Mouse (Mus musculus) erythroblast, embryonic 14.5 days (primary cell): Measurements from ENCODE around the gene Gm45713.

ENCODE experiments used
- GATA1 ChIP-seq: IDR thresholded peaks from 2 replicates; pipeline ENCODE4 v1.6.1; 2012; ENCODE audit warnings: low read length, inconsistent platforms, mixed read lengths
- TAL1 ChIP-seq: IDR thresholded peaks from 3 replicates; pipeline ENCODE4 v1.6.1; 2012; ENCODE audit warnings: low read length, inconsistent platforms, mixed read lengths

GRCm38 (mm10) chr7:45091001-45091990 is 44.7 kb downstream of the Gm45713 start:
- TF ChIP-seq TAL1 = no peak
- TF ChIP-seq GATA1 = no peak
